Mouse (Mus musculus): ENCODE data around the gene Gzf1. TPM values are rescaled to one million over a fixed set of nuclear protein-coding genes. Genes with fewer than 3 reads are reported as not detected.
A peak's percentile ranks its signal among the peaks of the same experiment; 100 is the strongest.

Gzf1 gene
- polyA plus RNA-seq, 1 experiment from 2014 or later = 15.8 TPM

- H3K27ac ChIP-seq (ENCODE audit: low read length) = peak within 1 kb of the TSS; percentile 82
- H3K4me3 ChIP-seq (ENCODE audit: low read depth, low read length) = peak within 1 kb of the TSS; percentile 83
- under 1% methylated on average over 58 of the region's 58 CpGs for WGBS
- peak; percentile 100 for ATAC-seq
- peaks cover 25% of the 10 kb centered on the region for H3K4me1 ChIP-seq (ENCODE audit: control insufficient read depth, insufficient read depth, low read length)
- no peaks in the 10 kb centered on the region for H3K27me3 ChIP-seq (ENCODE audit: control insufficient read depth, insufficient read depth, low read depth, low read length)
- H3K4me2 ChIP-seq (ENCODE audit: low read length) = peak within 1 kb of the TSS; percentile 94
- peaks cover 8% of the 10 kb centered on the region for H3K36me3 ChIP-seq (ENCODE audit: control insufficient read depth, insufficient read depth, low read length)
- H3K9me3 ChIP-seq (replicated peaks; ENCODE audit: control insufficient read depth, low read length, poor library complexity, severe bottlenecking) = no peaks in the 10 kb centered on the region
- H3K9ac ChIP-seq (ENCODE audit: low read depth, low read length) = peak within 1 kb of the TSS; percentile 88
These were observed 8.4 kb upstream of the Gzf1 start, which contains the start of gene Nxt1 for GRCm38 (mm10) chr2:148672199-148673096. Gene Nxt1, plus strand, starts transcription at chr2:148672601.

GRCm38 (mm10) chr2:148677801-148678200 is 3.0 kb upstream of the Gzf1 start:
- peak; percentile 29 for ATAC-seq
- peak overlapping the region; percentile 55; the same call in 1 of the 2 replicates for H3K9ac ChIP-seq (ENCODE audit: low read depth, low read length)
- H3K4me1 ChIP-seq (ENCODE audit: control insufficient read depth, insufficient read depth, low read length) = peaks cover 52% of the 10 kb centered on the region
- peak overlapping the region; percentile 68 for H3K27ac ChIP-seq (ENCODE audit: low read length)
- H3K4me3 ChIP-seq (ENCODE audit: low read depth, low read length) = peak overlapping the region; percentile 44
- peak overlapping the region; percentile 58 for H3K4me2 ChIP-seq (ENCODE audit: low read length)
- peaks cover 8% of the 10 kb centered on the region for H3K36me3 ChIP-seq (ENCODE audit: control insufficient read depth, insufficient read depth, low read length)
- H3K27me3 ChIP-seq (ENCODE audit: control insufficient read depth, insufficient read depth, low read depth, low read length) = no peaks in the 10 kb centered on the region
- no peaks in the 10 kb centered on the region for H3K9me3 ChIP-seq (replicated peaks; ENCODE audit: control insufficient read depth, low read length, poor library complexity, severe bottlenecking)
- 4% methylated on average over 26 of the region's 26 CpGs for WGBS

GRCm38 (mm10) chr2:148679346-148679745 is 1.5 kb upstream of the Gzf1 start:
- no peaks in the 10 kb centered on the region for H3K9me3 ChIP-seq (replicated peaks; ENCODE audit: control insufficient read depth, low read length, poor library complexity, severe bottlenecking)
- H3K4me1 ChIP-seq (ENCODE audit: control insufficient read depth, insufficient read depth, low read length) = peaks cover 42% of the 10 kb centered on the region
- H3K27me3 ChIP-seq (ENCODE audit: control insufficient read depth, insufficient read depth, low read depth, low read length) = no peaks in the 10 kb centered on the region
- H3K36me3 ChIP-seq (ENCODE audit: control insufficient read depth, insufficient read depth, low read length) = peaks cover 13% of the 10 kb centered on the region
- H3K4me3 ChIP-seq (ENCODE audit: low read depth, low read length) = no peak overlapping the region
- H3K4me2 ChIP-seq (ENCODE audit: low read length) = peak overlapping the region; percentile 31
- no peak for ATAC-seq
- WGBS = under 1% methylated on average over 9 of the region's 9 CpGs
- peak overlapping the region; percentile 66 for H3K27ac ChIP-seq (ENCODE audit: low read length)
- no peak overlapping the region for H3K9ac ChIP-seq (ENCODE audit: low read depth, low read length)

- Histone ChIP-seq H3K36me3 (ENCODE audit: control insufficient read depth, insufficient read depth, low read length) (peaks cover 13% of the 10 kb centered on the region), H3K9ac (ENCODE audit: low read depth, low read length) (peak overlapping the region; percentile 89), H3K4me3 (ENCODE audit: low read depth, low read length) (peak overlapping the region; percentile 69), H3K9me3 (replicated peaks; ENCODE audit: control insufficient read depth, low read length, poor library complexity, severe bottlenecking) (no peaks in the 10 kb centered on the region), H3K4me1 (ENCODE audit: control insufficient read depth, insufficient read depth, low read length) (peaks cover 39% of the 10 kb centered on the region), H3K27me3 (ENCODE audit: control insufficient read depth, insufficient read depth, low read depth, low read length) (no peaks in the 10 kb centered on the region), H3K27ac (ENCODE audit: low read length) (peak overlapping the region; percentile 85), H3K4me2 (ENCODE audit: low read length) (peak overlapping the region; percentile 97)
- 9% methylated on average over 17 of the region's 17 CpGs for WGBS
- peak; percentile 72 for ATAC-seq
These were observed 653 bp downstream of the Gzf1 start for GRCm38 (mm10) chr2:148681461-148681891.

DNA sequence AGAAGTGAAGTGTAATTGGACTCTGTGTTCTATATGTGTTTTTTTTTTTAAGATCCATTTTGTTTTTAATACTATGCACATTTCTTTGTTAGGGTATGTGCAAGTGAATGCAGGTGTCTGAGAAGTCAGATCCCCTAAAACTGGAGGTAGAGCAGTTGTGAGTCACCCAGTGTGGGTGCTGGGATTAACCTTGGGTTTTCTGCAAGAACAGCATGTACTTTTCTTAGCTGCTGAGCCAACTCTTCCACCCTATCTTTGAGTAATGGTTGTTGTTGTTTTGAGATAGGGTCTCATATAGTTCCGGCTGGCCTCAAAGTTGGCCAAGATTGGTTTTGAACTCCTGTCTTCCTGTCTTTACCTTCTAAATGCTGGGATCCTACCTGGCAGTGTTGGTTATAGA is 2.2 kb downstream of the Gzf1 start:
- H3K36me3 ChIP-seq (ENCODE audit: control insufficient read depth, insufficient read depth, low read length) = peaks cover 13% of the 10 kb centered on the region
- H3K4me2 ChIP-seq (ENCODE audit: low read length) = no peak overlapping the region
- no peak overlapping the region for H3K4me3 ChIP-seq (ENCODE audit: low read depth, low read length)
- no peak overlapping the region for H3K9ac ChIP-seq (ENCODE audit: low read depth, low read length)
- 91% methylated on average over 1 of the region's 1 CpGs for WGBS
- no peak overlapping the region for H3K27ac ChIP-seq (ENCODE audit: low read length)
- no peak for ATAC-seq
- H3K4me1 ChIP-seq (ENCODE audit: control insufficient read depth, insufficient read depth, low read length) = peaks cover 33% of the 10 kb centered on the region
- no peaks in the 10 kb centered on the region for H3K27me3 ChIP-seq (ENCODE audit: control insufficient read depth, insufficient read depth, low read depth, low read length)
- no peaks in the 10 kb centered on the region for H3K9me3 ChIP-seq (replicated peaks; ENCODE audit: control insufficient read depth, low read length, poor library complexity, severe bottlenecking)

- H3K27ac ChIP-seq (ENCODE audit: low read length) = no peak overlapping the region
- no peaks in the 10 kb centered on the region for H3K9me3 ChIP-seq (replicated peaks; ENCODE audit: control insufficient read depth, low read length, poor library complexity, severe bottlenecking)
- no peak for ATAC-seq
- H3K36me3 ChIP-seq (ENCODE audit: control insufficient read depth, insufficient read depth, low read length) = peaks cover 15% of the 10 kb centered on the region
- no peak overlapping the region for H3K4me2 ChIP-seq (ENCODE audit: low read length)
- WGBS = 100% methylated on average over 2 of the region's 2 CpGs
- no peak overlapping the region for H3K9ac ChIP-seq (ENCODE audit: low read depth, low read length)
- no peaks in the 10 kb centered on the region for H3K27me3 ChIP-seq (ENCODE audit: control insufficient read depth, insufficient read depth, low read depth, low read length)
- peaks cover 18% of the 10 kb centered on the region for H3K4me1 ChIP-seq (ENCODE audit: control insufficient read depth, insufficient read depth, low read length)
- H3K4me3 ChIP-seq (ENCODE audit: low read depth, low read length) = no peak overlapping the region
These were observed 4.1 kb downstream of the Gzf1 start for GRCm38 (mm10) chr2:148684972-148685371.

GRCm38 (mm10) chr2:148685709-148686108 is 4.9 kb downstream of the Gzf1 start:
- Histone ChIP-seq H3K36me3 (ENCODE audit: control insufficient read depth, insufficient read depth, low read length) (peaks cover 21% of the 10 kb centered on the region), H3K4me1 (ENCODE audit: control insufficient read depth, insufficient read depth, low read length) (peaks cover 13% of the 10 kb centered on the region), H3K4me3 (ENCODE audit: low read depth, low read length) (no peak overlapping the region), H3K4me2 (ENCODE audit: low read length) (no peak overlapping the region), H3K9ac (ENCODE audit: low read depth, low read length) (no peak overlapping the region), H3K27me3 (ENCODE audit: control insufficient read depth, insufficient read depth, low read depth, low read length) (no peaks in the 10 kb centered on the region), H3K9me3 (replicated peaks; ENCODE audit: control insufficient read depth, low read length, poor library complexity, severe bottlenecking) (no peaks in the 10 kb centered on the region), H3K27ac (ENCODE audit: low read length) (no peak overlapping the region)
- no peak for ATAC-seq
- WGBS = 91% methylated on average over 3 of the region's 3 CpGs

DNA sequence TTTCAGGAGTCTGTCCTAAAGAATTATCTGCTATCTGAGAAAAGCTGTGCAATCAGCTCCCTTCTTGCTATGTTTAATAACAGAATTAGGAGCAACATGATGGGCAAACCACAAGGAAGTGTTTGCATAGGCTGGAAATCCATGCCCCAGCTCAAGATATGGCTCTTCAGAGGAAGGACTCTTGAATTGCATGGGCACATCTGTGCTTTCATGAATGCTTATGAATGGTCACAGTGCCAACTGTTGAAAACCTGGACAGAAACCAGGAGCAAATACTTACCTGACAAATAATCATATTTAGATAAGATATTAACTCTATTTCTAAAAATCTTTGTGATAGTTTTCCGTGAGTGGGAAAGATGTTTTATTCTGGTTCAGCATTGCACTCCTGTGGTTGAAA is 6.0 kb downstream of the Gzf1 start:
- no peak for ATAC-seq
- no peaks in the 10 kb centered on the region for H3K27me3 ChIP-seq (ENCODE audit: control insufficient read depth, insufficient read depth, low read depth, low read length)
- no peak overlapping the region for H3K4me3 ChIP-seq (ENCODE audit: low read depth, low read length)
- no peak overlapping the region for H3K27ac ChIP-seq (ENCODE audit: low read length)
- 97% methylated on average over 1 of the region's 1 CpGs for WGBS
- H3K4me2 ChIP-seq (ENCODE audit: low read length) = no peak overlapping the region
- no peaks in the 10 kb centered on the region for H3K9me3 ChIP-seq (replicated peaks; ENCODE audit: control insufficient read depth, low read length, poor library complexity, severe bottlenecking)
- H3K4me1 ChIP-seq (ENCODE audit: control insufficient read depth, insufficient read depth, low read length) = peaks cover 10% of the 10 kb centered on the region
- H3K36me3 ChIP-seq (ENCODE audit: control insufficient read depth, insufficient read depth, low read length) = peaks cover 24% of the 10 kb centered on the region
- H3K9ac ChIP-seq (ENCODE audit: low read depth, low read length) = no peak overlapping the region

- no peak overlapping the region for H3K9ac ChIP-seq (ENCODE audit: low read depth, low read length)
- H3K4me1 ChIP-seq (ENCODE audit: control insufficient read depth, insufficient read depth, low read length) = peaks cover 2% of the 10 kb centered on the region; the same call in 1 of the 2 replicates
- no peak for ATAC-seq
- no peak overlapping the region for H3K27ac ChIP-seq (ENCODE audit: low read length)
- H3K4me2 ChIP-seq (ENCODE audit: low read length) = no peak overlapping the region
- H3K27me3 ChIP-seq (ENCODE audit: control insufficient read depth, insufficient read depth, low read depth, low read length) = no peaks in the 10 kb centered on the region
- H3K9me3 ChIP-seq (replicated peaks; ENCODE audit: control insufficient read depth, low read length, poor library complexity, severe bottlenecking) = no peaks in the 10 kb centered on the region
- peaks cover 24% of the 10 kb centered on the region for H3K36me3 ChIP-seq (ENCODE audit: control insufficient read depth, insufficient read depth, low read length)
- no peak overlapping the region for H3K4me3 ChIP-seq (ENCODE audit: low read depth, low read length)
- 94% methylated on average over 5 of the region's 5 CpGs for WGBS
These were observed 7.1 kb downstream of the Gzf1 start for GRCm38 (mm10) chr2:148687971-148688370.

All from midbrain, embryonic 16.5 days (tissue).